ENCODE assay signal across 21 mouse cellular contexts in genomic region chr10:96365101-96365500, GRCm38 (mm10).
DNase-seq lines count a peak whose midpoint lies in the region; ATAC-seq and TF ChIP-seq lines count a peak whose summit lies in the region.
"Had no signal": no experiment of that assay in that cellular context is flagged by ENCODE, and none has a peak within 500 bp of the region (broad histone marks: within the 10 kb centered on the region; RNA-seq: fewer than 3 reads in every experiment).

No protein-coding gene starts in this region.

- H3K4me1 ChIP-seq in lung, embryonic 14.5 days (ENCODE audit: insufficient read depth), result no peaks in the 10 kb centered on the region
- H3K4me1 ChIP-seq in kidney, embryonic 16.5 days (ENCODE audit: insufficient read depth, low read length), result 0 out of 2 replicates have a peak, but pooled peaks cover 6% of the 10 kb centered on the region
- H3K4me1 ChIP-seq: forebrain, embryonic 15.5 days; heart, embryonic 15.5 days; hindbrain, embryonic 15.5 days had no signal

- H3K9ac ChIP-seq in lung, embryonic 14.5 days, result no peak overlapping the region
- no peak overlapping the region for H3K9ac ChIP-seq in kidney, embryonic 16.5 days (replicated peaks; ENCODE audit: low read length)
- H3K9ac ChIP-seq: embryonic facial prominence, embryonic 12.5 days; forebrain, embryonic 15.5 days; heart, embryonic 15.5 days; hindbrain, embryonic 15.5 days had no signal

- peak; percentile 42 for DNase-seq in heart, adult 11 months
- DNase-seq in heart, postnatal 25 days (ENCODE audit: low spot score), result no peak
- peak; percentile 31 for DNase-seq in lung, embryonic 14.5 days
- no peak for DNase-seq in lung, postnatal 14 days
- peak; percentile 8 to 43 for DNase-seq in kidney, postnatal 25 days
- no peak for DNase-seq in cerebellum, adult 9-10 months
- DNase-seq: adrenal gland, adult 8-10 months; cerebellum, adult 18-20 months; cerebellum, postnatal 14 days; gastrocnemius, postnatal 10 days; heart, adult 2 months; heart, postnatal 36 days had no signal

- no peaks in the 10 kb centered on the region for H3K27me3 ChIP-seq in lung, embryonic 14.5 days (ENCODE audit: insufficient read depth, low read length)
- H3K27me3 ChIP-seq in kidney, embryonic 16.5 days (ENCODE audit: insufficient read depth, low read length), result no peaks in the 10 kb centered on the region
- H3K27me3 ChIP-seq: embryonic facial prominence, embryonic 12.5 days; forebrain, embryonic 15.5 days; heart, embryonic 15.5 days; hindbrain, embryonic 15.5 days; Patski had no signal

- intact Hi-C loops in heart, postnatal 25 days (cut with DNase I), result no loop called here

- H3K36me3 ChIP-seq in lung, embryonic 14.5 days (ENCODE audit: insufficient read depth), result no peaks in the 10 kb centered on the region
- H3K36me3 ChIP-seq in kidney, embryonic 16.5 days (ENCODE audit: insufficient read depth, low read length), result no peaks in the 10 kb centered on the region
- H3K36me3 ChIP-seq: embryonic facial prominence, embryonic 12.5 days; forebrain, embryonic 15.5 days; heart, embryonic 15.5 days; hindbrain, embryonic 15.5 days had no signal

- H3K4me2 ChIP-seq in lung, embryonic 14.5 days, result no peak overlapping the region
- no peak overlapping the region for H3K4me2 ChIP-seq in kidney, embryonic 16.5 days (replicated peaks; ENCODE audit: low read depth, low read length)
- H3K4me2 ChIP-seq: embryonic facial prominence, embryonic 12.5 days; forebrain, embryonic 15.5 days; heart, embryonic 11.5 days; heart, embryonic 15.5 days; hindbrain, embryonic 15.5 days had no signal

- no peak overlapping the region for H3K27ac ChIP-seq in lung, embryonic 14.5 days (ENCODE audit: low read depth)
- peak overlapping the region; percentile 63 for H3K27ac ChIP-seq in kidney, embryonic 16.5 days (ENCODE audit: low read length)
- H3K27ac ChIP-seq: embryonic facial prominence, embryonic 12.5 days; forebrain, embryonic 15.5 days; heart, adult 2 months; heart, embryonic 15.5 days; hindbrain, embryonic 15.5 days had no signal

- 47% methylated on average over 3 of the region's 3 CpGs for WGBS in lung, embryonic 14.5 days
- 24% methylated on average over 3 of the region's 3 CpGs for WGBS in kidney, embryonic 16.5 days

- TF ChIP-seq CTCF in lung, embryonic 14.5 days (IDR thresholded peaks at IDR 0.05; ENCODE audit: low read depth), result no peak

- no peak overlapping the region for H3K4me3 ChIP-seq in lung, embryonic 14.5 days (ENCODE audit: low read depth, low read length)
- no peak overlapping the region for H3K4me3 ChIP-seq in kidney, embryonic 16.5 days (ENCODE audit: low read length)
- H3K4me3 ChIP-seq: embryonic facial prominence, embryonic 12.5 days; forebrain, embryonic 15.5 days; heart, adult 2 months; heart, embryonic 15.5 days; hindbrain, embryonic 15.5 days had no signal

- ATAC-seq in lung, embryonic 14.5 days (ENCODE audit: insufficient read depth), result no peak
- ATAC-seq in kidney, embryonic 16.5 days (ENCODE audit: low FRiP score, low TSS enrichment), result peak; percentile 77
- ATAC-seq in cerebellum, adult (ENCODE audit: insufficient number of reproducible peaks, low FRiP score, low TSS enrichment), result no peak
- ATAC-seq: activated CD4-positive, CD25-positive, alpha-beta regulatory T cell, adult 4 months; forebrain, embryonic 15.5 days; Patski had no signal

- no peaks in the 10 kb centered on the region for H3K9me3 ChIP-seq in lung, embryonic 14.5 days (ENCODE audit: low read depth, low read length)
- no peaks in the 10 kb centered on the region for H3K9me3 ChIP-seq in kidney, embryonic 16.5 days (ENCODE audit: low read length)
- H3K9me3 ChIP-seq: embryonic facial prominence, embryonic 12.5 days; forebrain, embryonic 15.5 days; heart, embryonic 15.5 days; hindbrain, embryonic 15.5 days had no signal

Comparison
In these comparisons a context has a peak if more than half of its experiments do, and no peak if none do; other contexts are left out.
1. DNase-seq: peak in heart, adult 11 months (single experiment), lung, embryonic 14.5 days (single experiment) and kidney, postnatal 25 days (2 of 2); none in heart, postnatal 25 days (single experiment), lung, postnatal 14 days (single experiment) and cerebellum, adult 9-10 months (single experiment).